Mouse (Mus musculus) layer of hippocampus, adult 11-12 months (tissue): ENCODE data around the gene Nbeal2.
A peak's percentile ranks its signal among the peaks of the same experiment; 100 is the strongest.

Source experiments
- DNase-seq: peaks from one replicate; pipeline ENCODE4 v3.0.0; 2022; ENCODE audit warnings: low spot score

The Nbeal2 gene

DNA sequence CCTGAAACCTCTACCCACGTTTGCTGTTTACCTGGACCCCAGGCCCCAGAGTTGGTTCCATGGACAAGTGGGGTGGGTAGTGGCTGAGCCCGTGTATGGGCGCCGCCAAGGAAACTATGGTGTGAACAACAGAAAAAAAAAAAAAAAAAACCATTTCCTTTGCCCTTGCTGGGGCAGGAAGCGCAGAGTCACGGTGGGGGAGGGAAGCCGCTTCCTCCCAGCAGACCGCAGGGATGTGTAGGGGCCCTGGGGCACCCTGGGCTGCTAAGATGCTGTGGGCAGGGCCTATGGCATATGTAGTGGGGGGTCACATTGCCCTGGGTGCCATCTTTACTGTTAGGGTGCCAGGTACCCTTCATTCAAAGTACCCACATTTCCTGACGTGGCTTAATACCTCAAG, 8.7 kb downstream of the Nbeal2 start:
- DNase-seq = no peak

DNA sequence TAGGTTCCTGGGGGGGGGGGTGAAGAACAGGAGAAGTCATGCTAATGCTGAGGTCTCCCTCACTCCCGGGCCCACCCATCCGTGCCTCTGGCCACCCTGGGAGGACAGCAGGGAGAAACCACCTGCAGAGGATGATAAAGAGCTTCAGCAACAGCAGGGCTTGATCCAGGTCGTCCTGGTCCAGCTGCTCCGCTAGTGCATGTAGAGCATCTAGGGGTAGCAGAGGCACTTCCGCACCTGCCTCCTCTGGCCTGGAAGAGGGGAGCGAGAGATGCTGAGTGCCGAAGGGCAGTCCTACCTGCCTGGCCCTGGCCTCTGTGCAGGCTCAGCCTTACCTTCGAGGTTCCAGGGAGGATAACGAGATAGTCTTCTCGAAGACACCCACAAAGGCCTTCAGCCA, 9.7 kb downstream of the Nbeal2 start:
- no peak for DNase-seq

DNA sequence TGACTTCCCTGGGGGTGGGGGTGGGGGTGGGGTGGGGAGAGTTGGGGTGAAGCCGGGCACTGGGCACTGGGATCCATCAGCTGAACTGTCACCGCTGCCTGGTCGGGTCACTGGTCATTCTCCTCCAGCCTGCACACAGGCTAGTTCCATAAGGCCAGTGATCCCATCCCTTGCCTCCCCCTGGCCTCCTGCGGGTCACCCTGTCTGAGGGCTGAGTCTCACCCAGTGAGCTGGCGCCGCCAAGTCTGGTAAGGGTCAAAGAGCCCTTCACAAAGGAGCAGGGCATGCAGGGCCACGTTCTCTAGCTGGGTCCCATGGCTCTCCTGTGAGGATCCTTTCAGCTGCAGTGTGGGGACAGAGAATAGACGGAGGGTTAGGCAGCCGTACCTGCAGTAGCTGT, 10.2 kb downstream of the Nbeal2 start:
- no peak for DNase-seq

DNA sequence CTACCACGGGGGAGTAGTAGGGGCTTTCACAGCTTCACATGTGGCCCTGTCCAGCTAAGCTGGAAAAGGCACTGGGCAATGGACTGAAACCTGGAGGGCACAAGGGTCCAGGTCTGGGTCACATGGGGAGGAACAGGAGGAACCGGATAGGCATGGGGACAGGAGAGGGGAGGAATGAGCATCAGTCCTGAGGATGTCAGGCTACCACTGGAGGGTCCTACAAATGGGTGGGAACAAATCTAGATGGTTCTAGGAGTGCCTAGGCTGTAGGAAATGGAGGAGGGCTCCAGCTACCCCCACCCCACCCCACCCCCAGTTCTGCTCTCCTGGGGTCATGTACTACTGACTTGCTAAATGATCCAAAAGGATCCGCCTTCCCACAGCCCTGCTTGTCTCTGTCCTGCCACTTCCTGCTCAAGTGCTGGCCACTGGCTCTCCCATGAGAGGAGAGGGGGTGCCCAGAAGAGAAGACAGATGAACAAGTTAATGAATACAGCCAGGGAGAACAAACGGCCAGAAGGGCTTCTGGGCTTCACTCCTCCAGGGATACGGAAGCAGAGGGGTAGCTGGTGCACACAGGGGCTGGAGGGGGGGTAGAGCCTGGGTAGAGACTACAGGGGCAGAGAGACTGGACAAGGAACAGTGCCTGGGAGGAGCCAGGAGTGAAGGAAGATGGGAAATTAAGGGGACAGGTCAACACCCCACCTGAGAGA, 11.0 kb downstream of the Nbeal2 start:
- no peak for DNase-seq

DNA sequence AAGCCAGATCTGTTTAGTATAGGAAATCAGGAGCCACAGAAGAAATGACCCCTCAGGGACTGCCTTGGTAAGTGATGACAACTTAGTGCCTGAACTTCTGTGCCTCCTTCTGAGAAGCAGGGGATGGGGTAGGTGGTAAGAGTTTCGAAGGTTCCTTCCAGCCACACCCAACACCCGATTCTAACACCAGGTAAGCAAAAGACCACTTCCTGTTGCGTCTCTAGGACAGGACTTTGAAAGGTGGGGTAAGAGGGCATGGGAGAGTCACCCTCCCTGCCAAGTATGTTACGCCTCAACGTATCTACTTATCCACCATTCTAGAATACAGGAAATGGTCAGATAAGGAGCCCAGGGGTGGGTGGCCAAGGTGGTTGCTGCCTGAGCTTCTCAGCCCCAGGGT, 13.0 kb downstream of the Nbeal2 start:
- DNase-seq = no peak

DNA sequence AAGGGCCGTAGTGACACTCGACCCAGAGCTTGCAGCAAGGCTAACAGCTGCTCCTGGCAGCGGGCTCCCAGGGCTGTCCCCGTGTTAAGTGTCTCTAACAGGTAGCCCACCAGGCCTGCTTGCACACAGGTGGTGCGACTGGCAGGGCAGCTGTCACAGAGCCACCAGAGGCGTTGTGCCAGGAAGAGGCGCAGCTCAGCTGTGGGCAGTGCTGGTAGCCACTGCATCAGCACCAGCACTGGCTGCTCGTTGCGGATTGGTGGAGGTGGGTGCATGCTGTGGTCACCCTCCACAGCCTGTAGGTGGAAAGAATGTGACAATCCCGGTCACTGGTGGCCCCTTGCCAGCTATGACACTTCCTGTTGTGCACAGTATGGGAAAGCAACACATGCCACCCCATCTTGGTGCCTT, 15.3 kb downstream of the Nbeal2 start:
- DNase-seq = no peak

DNA sequence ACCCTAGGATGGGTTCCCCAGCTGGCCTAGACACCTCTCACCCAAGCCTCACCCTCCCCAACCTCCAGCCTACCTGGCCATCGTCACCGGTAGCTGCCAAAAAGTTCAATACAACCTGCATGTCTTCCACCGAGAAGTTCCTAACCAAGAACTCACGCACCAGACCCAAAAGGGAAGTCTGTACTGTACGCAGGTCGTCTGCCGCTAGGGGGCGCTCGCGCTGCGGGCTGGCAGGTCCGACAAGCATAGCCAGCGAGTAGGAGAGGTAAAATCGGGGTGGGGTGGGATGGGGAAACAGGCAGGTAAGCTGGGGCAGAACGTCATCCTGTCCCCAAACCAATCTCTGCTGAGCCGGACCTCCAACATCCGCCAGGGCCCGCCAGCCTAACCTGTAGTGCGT, 18.7 kb downstream of the Nbeal2 start:
- peak; percentile 92 for DNase-seq

DNA sequence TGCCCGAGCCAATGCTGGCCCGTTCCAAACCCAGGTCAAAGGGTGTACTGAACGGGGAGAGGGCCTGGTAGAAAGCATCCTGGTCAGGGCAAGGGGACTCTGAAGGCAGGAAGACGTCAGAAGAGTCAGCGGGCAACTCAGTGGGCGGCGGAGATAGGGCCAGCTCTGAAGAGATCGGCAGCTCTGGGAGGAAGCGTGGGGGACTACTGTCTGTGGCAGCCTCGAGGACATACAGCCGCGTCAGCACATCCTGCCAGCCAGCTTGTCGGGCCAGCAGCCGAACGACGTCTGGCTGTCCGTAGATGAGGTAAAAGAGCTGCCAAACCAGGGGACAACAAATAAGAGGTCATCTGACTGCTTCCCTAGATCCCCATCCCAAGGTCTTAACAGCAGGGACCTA, 20.1 kb downstream of the Nbeal2 start:
- DNase-seq = peak; percentile 47

DNA sequence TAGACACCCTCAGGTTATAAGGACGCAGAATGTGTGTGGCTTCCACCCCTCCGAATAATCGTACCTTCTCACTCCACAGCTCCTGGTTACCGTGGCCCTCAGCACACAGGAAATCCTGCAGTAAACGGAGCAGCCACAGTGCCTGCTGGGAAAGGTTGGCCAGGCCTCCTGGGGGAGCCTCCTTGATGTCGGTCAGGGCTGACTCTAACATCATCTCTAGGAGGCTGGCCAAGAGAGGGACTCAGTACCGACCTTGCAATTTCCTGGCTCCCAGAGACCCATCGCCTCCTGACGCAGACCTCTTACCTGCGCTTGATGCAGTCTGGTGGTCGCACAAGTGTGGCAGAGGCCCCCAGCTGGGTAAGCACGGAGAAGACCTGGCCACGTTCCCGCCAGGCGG, 21.3 kb downstream of the Nbeal2 start:
- DNase-seq = no peak

DNA sequence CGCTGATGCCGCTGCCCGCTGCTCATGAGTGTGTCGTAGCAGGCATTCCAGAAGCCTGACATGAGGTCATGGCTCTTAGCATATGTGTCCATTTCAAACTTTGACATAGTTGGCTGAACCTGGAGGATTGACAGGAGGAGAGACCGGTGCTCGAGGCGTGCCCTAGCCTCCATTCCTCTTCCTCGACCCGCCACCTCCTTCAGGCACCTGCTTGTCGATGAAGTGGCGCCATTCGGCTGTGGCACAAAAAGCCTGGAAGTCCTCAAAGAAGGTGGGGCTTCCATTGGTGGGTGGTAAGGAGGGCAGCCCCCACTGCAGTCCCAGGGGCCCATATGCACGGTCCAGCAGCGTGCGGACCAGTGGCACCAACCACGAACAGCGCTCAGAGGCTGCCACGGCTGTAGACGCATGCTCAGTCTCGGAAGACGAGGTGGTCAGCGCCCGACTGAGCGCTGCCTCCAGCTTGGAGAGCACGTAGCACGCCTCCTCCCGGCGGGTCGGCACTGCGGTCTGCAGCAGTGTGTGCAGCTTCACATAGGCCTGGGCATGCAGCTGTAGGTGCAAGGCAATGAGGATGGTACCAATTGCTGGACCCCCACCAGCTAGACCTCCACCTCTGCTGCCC, 22.2 kb downstream of the Nbeal2 start:
- DNase-seq = no peak

DNA sequence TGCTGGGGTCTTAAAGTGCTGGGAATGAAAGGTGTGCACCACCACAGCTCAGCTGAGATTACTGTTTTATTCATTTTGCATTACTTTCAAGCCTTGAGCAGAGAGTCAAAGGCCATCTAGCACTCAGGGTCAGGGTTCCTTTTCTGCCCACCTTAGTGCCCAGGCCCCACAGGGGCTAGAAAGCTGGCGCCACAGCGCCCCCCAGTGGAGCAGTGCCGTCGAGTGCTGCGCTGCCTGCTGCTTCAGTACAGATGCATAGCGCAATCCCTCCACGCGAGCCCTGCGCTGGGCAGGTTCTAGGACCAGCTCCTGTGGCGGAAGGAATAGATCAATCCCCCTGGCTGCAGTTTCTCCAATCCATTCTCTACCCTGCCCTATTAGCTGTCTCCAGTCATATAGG, 22.8 kb downstream of the Nbeal2 start:
- DNase-seq = no peak

DNA sequence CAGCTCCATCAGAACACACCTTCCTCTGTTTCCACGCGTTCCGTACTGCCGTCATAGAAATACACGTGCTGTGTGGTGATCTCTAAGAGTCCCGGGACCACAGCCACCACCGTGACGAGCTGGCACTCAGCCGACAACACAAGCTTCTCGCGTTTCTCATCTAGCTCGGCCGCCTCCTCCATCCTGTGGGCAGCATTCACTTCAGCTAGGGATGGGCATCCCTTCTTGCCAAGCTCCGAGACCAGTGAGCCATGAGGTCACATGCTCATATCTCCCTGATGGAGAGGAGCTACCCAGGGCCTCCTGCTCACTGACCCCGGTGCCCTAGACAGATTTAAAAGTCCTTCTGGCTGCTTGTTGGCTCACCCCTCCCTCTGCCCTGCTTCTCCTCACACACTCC, 23.8 kb downstream of the Nbeal2 start:
- no peak for DNase-seq

DNA sequence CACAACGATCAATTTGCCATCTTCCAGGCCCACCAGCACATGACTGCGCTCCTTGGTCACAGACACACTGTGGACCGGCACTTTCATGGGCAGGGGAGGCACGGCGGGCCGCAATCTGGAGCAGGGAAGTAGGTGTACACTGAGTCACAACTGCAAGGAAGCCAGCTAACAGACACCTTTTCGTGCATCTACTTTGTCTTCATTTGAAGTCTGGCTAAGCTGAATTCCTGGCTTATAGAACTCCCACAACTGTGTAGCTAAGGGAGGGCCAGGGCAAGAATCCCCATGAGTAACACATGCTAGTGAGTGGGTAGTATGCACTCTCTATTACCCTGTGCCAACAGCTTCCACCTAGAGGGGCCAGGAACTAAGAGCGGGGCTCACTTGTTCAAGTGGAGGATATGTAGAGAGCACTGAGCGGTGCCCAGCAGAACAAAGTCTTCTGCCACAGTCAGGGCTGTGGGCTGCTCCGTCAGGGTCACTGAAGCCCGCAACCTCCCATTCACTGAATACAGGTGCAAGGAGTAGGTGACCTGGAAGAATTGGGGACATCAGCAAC, 28.5 kb downstream of the Nbeal2 start:
- no peak for DNase-seq

DNA sequence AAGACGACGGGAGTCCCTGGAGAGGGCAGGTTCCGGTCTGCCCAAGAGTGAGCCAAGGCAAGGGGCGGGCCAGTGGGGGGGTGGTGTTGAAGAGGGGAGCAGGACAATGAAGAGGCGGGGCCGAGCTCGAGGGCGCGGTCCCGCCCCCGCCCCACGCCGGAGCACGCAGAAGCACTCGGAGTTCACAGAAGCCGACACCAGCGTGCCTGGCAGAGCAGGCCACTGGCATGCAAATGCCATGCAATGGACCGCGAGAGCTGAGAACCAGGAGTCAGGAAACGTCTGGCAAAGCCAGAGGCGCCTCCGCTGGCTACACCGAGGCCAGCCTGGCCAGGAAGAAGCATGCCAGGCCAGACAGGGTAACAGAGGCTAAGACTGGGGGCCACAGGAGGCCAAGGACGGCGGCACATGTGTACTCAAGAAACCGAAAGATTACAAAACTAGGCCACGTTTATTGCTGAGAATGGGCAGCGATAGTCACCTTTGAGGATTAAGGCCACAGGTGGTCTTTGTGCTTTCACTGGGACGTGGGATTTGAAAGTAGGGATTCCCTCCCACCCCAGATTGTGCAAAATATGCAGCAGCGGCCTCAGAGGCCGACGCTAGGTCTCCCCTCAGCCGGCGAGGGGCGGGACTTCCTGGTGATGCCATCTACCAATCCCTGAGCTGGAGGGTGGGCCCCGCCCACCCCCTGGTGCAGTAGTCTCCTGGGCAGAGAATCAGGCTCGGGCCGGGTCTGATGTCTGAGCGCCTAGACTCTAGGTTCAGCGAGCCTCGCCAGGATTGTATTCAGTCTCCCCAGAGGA, 29.4 kb downstream of the Nbeal2 start, which contains the start of gene Nradd:
Gene Nradd (minus strand): TSS at position 92 of the 806 bp plus-strand sequence.
- peak; percentile 89 for DNase-seq

DNA sequence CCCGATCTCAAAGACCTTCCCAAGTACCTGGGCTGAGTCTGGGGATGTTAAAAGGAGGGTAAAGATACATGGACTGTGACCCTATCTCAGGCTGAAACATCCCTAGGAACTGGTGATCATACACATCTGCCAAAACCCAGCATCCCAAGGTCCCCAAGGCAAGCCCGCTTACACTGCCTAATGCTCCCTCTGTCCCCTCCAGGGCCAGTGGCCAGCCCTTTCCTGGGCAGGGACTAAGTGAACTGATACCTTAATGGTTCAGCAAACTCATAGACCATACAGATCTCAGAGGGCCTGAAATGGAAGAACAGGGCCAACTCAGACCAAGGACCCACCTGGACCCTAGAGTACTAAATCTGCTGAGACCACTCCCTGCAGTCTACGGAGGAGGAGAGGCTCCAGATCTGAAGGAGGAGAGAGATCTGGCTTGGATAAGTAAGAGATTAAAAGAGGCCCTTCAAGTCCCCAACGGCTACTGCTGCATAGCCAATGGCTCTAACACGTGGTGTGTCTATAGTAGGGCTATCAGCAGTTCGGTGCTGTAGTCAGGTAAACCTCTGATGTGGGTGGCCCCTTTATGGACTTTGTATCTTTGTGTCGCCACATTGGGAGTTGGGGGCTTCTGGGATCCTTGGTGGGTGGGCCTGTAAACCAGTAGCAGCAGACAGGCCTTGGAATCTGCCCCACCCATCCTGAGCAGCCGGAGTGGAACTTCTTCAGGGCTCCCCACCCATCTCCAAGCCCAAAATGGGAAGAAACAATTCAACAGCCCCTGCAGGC, 30.4 kb downstream of the Nbeal2 start:
- DNase-seq = no peak

DNA sequence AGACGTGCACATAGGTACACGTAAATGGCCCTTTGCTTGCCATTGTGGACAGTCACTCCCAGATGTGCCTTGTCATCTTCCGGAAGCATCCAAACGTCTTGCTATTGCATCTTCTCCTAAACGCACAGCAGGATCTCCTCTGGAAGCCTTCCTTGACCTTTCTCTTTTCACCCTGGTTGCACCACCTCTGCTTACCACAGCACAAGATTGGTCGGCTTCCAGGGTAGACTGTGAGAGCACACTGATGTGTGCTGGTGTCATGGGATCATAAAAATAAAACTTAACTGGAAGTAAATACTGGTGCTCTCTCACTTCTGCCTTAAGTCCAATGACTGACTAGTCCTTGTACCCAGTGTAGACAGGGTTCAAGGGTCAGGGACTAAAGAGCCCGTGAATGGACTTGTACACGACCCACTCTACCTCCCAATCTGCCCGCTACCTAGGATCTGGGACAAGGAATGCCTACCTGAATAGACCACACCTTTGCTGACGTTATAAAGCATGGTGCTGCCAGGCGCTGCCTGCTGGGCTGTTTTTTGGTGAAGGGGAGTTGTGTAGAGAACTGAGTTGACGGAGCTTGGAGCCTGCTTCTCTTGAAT, 31.2 kb downstream of the Nbeal2 start:
- DNase-seq = no peak

DNA sequence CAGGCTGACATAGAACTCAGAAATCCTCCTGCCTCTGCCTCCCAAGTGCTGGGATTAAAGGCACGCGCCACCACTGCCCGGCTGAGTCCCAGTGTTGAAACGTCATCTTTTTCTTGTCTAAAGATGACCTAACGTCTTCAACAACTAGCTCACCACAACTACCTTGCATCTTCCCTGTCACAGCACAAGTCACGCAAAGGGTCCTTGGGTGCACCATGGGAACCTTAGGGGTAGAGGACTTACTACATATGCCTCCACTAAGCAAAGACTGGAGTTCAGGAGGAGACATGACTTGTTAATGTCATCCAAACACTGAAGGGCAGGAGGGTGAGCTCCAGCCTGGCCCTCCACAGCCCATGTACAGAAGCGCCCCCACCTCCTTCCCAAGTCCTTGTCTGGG, 33.3 kb downstream of the Nbeal2 start:
- DNase-seq = no peak

DNA sequence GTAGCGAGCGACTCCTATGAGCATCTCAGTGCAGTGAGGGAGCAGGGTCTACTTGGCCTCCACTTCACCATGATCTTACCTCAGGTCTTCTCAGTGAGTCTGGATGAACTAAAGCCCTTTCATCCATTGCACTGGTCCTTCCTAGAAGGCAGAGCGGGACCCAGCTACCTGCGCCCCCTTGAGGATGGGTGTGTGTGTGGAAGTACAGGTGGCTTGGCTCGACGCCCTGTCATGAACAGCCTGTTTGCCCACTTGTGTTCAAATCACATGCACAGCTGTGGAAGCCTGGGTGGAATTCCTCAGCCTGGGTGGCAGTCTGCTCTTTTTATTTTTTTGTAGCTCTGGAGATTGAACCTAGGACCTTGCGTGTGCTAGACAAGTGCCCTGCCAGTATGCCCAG, 33.8 kb downstream of the Nbeal2 start:
- no peak for DNase-seq

DNA sequence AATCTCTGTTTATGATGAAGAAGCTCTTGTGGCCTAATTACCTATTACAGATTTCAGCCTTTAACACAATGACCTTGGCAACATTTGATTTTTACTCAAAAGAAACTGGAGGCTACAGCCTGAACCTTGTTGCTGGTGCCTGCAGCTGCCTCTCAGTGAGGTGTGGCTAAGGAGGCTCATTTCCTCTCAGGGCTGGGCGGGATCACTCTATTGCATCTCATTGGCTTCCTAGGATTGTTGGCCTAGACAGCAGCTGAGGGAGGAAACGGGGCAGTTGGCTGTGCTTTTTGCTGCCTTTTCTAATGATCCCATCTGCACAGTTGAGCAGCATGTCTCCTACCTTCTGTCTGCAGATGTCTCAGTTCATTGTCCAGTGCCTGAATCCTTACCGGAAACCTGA, 36.9 kb downstream of the Nbeal2 start:
- DNase-seq = no peak

DNA sequence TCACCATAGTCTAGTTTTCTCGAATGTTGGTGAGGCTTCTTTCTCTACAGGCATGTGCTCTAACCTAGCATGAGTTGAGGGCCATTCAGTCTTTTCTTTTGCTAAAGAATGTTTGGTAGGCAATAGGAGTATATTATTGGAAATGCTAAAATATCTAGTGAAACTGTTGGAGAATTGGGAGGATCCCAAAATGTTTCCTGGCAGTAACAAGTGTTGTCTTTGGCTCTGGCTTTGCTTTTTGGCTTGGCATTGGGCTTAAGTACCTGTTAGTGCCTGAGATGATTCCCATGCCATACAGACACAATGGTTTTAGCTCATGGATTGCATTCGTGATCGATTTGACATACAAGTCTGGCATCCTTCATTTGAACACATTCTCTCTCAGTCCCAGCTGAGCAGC, 42.5 kb downstream of the Nbeal2 start:
- no peak for DNase-seq

DNA sequence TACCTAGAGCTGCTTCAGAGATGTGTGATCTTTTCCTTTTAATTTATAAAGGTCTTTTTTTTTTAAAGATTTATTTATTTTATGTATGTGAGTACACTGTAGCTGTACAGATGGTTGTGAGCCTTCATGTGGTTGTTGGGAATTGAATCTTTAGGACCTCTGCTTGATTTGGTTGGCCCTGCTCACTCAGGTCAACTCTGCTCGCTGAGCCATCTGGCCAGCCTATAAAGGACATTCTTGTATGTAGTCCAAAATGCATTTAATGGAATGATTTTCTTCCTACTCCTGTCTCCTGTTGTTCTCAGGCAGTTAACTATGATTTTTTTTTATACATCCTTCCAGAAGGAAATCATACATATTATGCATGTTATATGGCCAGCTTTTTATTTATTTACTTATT, 70.4 kb downstream of the Nbeal2 start:
- no peak for DNase-seq

DNA sequence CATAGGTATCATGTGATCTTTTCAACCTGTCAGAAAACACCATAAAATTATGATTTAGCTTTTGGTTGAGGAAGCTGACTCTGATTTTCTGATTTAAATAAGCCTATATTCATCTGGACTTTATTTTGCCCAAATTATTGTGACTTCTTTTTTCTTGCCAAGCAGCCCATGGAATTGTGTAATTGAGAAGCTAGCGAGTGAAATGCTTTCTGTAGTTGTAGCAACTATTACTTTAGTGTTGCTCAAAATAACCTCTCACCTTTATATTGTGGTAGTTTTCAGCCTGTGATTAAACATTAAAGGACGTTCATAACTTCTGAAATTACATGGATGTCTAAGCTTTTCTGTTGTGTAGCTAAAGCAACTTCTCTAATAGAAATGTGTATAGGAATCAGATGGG, 71.8 kb downstream of the Nbeal2 start:
- DNase-seq = no peak
